8 mouse cellular contexts compared by ENCODE assay signal in the genomic region with DNA sequence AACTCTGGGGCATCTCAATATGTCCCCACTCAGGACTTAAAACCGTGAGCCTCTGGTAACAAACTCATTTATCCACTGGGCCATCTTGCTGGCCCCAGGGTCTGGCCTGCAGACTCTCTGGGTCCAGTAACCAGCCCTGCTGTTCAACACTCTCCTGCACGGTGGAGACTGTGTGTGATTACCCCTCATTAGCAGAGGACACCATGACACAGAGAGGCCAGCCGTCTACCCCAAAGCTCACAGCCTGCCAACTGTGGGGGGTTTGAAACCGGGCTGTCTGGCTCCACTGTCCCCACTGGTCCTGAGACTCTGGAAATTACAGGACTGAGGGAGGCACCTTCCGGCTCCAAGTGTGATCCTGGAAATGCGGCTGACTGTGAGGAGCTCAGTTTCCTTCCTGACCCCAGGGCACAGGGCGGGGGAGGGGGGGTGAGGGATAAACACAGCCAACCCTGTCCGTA. TPM values are rescaled to one million over a fixed set of nuclear protein-coding genes. Genes with fewer than 3 reads are reported as not detected.
DNase-seq lines count a peak whose midpoint lies in the region; ATAC-seq and TF ChIP-seq lines count a peak whose summit lies in the region.

No protein-coding gene starts in this region.

- TF ChIP-seq EP300 in stomach, postnatal 0 days (optimal IDR thresholded peaks at IDR 0.05): no peak

- H3K4me3 ChIP-seq in embryonic fibroblast, embryonic 13.5 days (ENCODE audit: insufficient read depth, low read length): peak overlapping the region; percentile 83
- peak overlapping the region; percentile 25 for H3K4me3 ChIP-seq in hindbrain, embryonic 16.5 days (ENCODE audit: low read length)
- H3K4me3 ChIP-seq in lung, adult 2 months (replicated peaks; ENCODE audit: extremely low read depth, low read depth, low read length): peak overlapping the region; percentile 12
- H3K4me3 ChIP-seq in stomach, postnatal 0 days (ENCODE audit: low read depth, low read length): peak overlapping the region; percentile 19

- TF ChIP-seq POLR2A in embryonic fibroblast, embryonic 13.5 days (IDR thresholded peaks at IDR 0.05; ENCODE audit: low read depth, low read length): no peak
- TF ChIP-seq POLR2A in lung, adult 2 months (IDR thresholded peaks at IDR 0.05; ENCODE audit: borderline replicate concordance, extremely low read depth, low read depth, low read length): peak; percentile 31; the same call in 1 of the 2 replicates

- peak; percentile 16 for DNase-seq in adrenal gland, postnatal 25 days
- peak; percentile 45 for DNase-seq in lung, adult 2 months
- DNase-seq in stomach, postnatal 0 days (ENCODE audit: low spot score): no peak
- no peak for DNase-seq in right cerebral cortex, adult 2 months (ENCODE audit: low spot score in 2 of 2)
- DNase-seq in left cerebral cortex, adult 8-10 months (ENCODE audit: low spot score in 2 of 2): no peak
- DNase-seq in thymus, postnatal 4 days: no peak

- H3K36me3 ChIP-seq in hindbrain, embryonic 16.5 days (ENCODE audit: control insufficient read depth, insufficient read depth, low read length): no peaks in the 10 kb centered on the region
- H3K36me3 ChIP-seq in stomach, postnatal 0 days (ENCODE audit: control insufficient read depth, insufficient read depth, low read length): no peaks in the 10 kb centered on the region; the same call in 1 of the 2 replicates

- no peak for TF ChIP-seq CTCF in embryonic fibroblast, embryonic 13.5 days (IDR thresholded peaks at IDR 0.05; ENCODE audit: borderline replicate concordance, insufficient read depth, low read length)
- no peak for TF ChIP-seq CTCF in lung, adult 2 months (IDR thresholded peaks at IDR 0.05; ENCODE audit: insufficient read depth, low read length)
- no peak for TF ChIP-seq CTCF in stomach, postnatal 0 days (IDR thresholded peaks at IDR 0.05; ENCODE audit: low read depth)

- no peak overlapping the region for H3K27ac ChIP-seq in embryonic fibroblast, embryonic 13.5 days (ENCODE audit: insufficient read depth, low read length)
- peak overlapping the region; percentile 23; the same call in 1 of the 2 replicates for H3K27ac ChIP-seq in hindbrain, embryonic 16.5 days (ENCODE audit: low read depth, low read length)
- H3K27ac ChIP-seq in stomach, postnatal 0 days (replicated peaks): peak overlapping the region; percentile 63

- no peaks in the 10 kb centered on the region for H3K27me3 ChIP-seq in hindbrain, embryonic 16.5 days (replicated peaks; ENCODE audit: control insufficient read depth, insufficient read depth, low read length)
- H3K27me3 ChIP-seq in stomach, postnatal 0 days (ENCODE audit: control insufficient read depth, insufficient read depth, low read length): no peaks in the 10 kb centered on the region

- 34% methylated on average over 8 of the region's 8 CpGs for WGBS in hindbrain, embryonic 16.5 days
- WGBS in lung, adult 2 months: 16% methylated on average over 8 of the region's 8 CpGs
- WGBS in stomach, postnatal 0 days: 22% methylated on average over 8 of the region's 8 CpGs

- no peak for ATAC-seq in hindbrain, embryonic 16.5 days
- no peak for ATAC-seq in stomach, postnatal 0 days (ENCODE audit: low FRiP score, low TSS enrichment)

- peak overlapping the region; percentile 84 for H3K4me2 ChIP-seq in hindbrain, embryonic 16.5 days (ENCODE audit: low read length)
- peak overlapping the region; percentile 77 for H3K4me2 ChIP-seq in stomach, postnatal 0 days (replicated peaks; ENCODE audit: low read depth)

- H3K9me3 ChIP-seq in hindbrain, embryonic 16.5 days (ENCODE audit: control insufficient read depth, low read length): no peaks in the 10 kb centered on the region
- no peaks in the 10 kb centered on the region for H3K9me3 ChIP-seq in stomach, postnatal 0 days (ENCODE audit: control insufficient read depth, low read length)

- H3K4me1 ChIP-seq in embryonic fibroblast, embryonic 13.5 days (ENCODE audit: control insufficient read depth, insufficient read depth, low read length): no peaks in the 10 kb centered on the region
- H3K4me1 ChIP-seq in hindbrain, embryonic 16.5 days (ENCODE audit: control insufficient read depth, insufficient read depth, low read depth, low read length): peaks cover 24% of the 10 kb centered on the region
- H3K4me1 ChIP-seq in lung, adult 2 months (ENCODE audit: control insufficient read depth, insufficient read depth, low read length): peaks cover 7% of the 10 kb centered on the region
- peaks cover 8% of the 10 kb centered on the region for H3K4me1 ChIP-seq in stomach, postnatal 0 days (replicated peaks; ENCODE audit: control insufficient read depth, insufficient read depth)

- H3K9ac ChIP-seq in hindbrain, embryonic 16.5 days (ENCODE audit: low read depth, low read length): peak overlapping the region; percentile 14
- H3K9ac ChIP-seq in stomach, postnatal 0 days (ENCODE audit: low read length): peak overlapping the region; percentile 50

RNA-seq across cellular contexts. Expression of gene Rilpl1, which starts 2.0 kb away (rescaled TPM):
- total RNA-seq in adrenal gland, postnatal 25 days (2021): 15.1 and 17.7 TPM in 2 replicates
- polyA plus RNA-seq in embryonic fibroblast, embryonic 13.5 days (2011; ENCODE audit: insufficient read length, low read depth, missing spikeins): 19.8 and 23.2 TPM in 2 replicates
- polyA plus RNA-seq in hindbrain, embryonic 16.5 days (2015; fragmentation: Nextera tagmentation; extraction: Ambion mirVana): 13.9 and 14.5 TPM in 2 replicates
- polyA plus RNA-seq in lung, adult 2 months (2012; rRNA removed): 24.4 and 26.0 TPM in 2 replicates
- 9.0 and 9.3 TPM in 2 replicates for polyA plus RNA-seq in stomach, postnatal 0 days (2015; fragmentation: Nextera tagmentation; extraction: Ambion mirVana)
- total RNA-seq in left cerebral cortex, adult 8-10 months (2022): 10 to 100 TPM; 51.6 to 69.0 (median 61.8) TPM

RNA-seq across cellular contexts. Expression of gene Tmed2, which starts 11.3 kb away (rescaled TPM):
- 186 and 197 TPM in 2 replicates for total RNA-seq in adrenal gland, postnatal 25 days (2021)
- 510 and 665 TPM in 2 replicates for polyA plus RNA-seq in embryonic fibroblast, embryonic 13.5 days (2011; ENCODE audit: insufficient read length, low read depth, missing spikeins)
- 342 and 347 TPM in 2 replicates for polyA plus RNA-seq in hindbrain, embryonic 16.5 days (2015; fragmentation: Nextera tagmentation; extraction: Ambion mirVana)
- polyA plus RNA-seq in lung, adult 2 months (2012; rRNA removed): 112 and 149 TPM in 2 replicates
- polyA plus RNA-seq in stomach, postnatal 0 days (2015; fragmentation: Nextera tagmentation; extraction: Ambion mirVana): 544 and 572 TPM in 2 replicates
- 100 to 1,000 TPM; 104 to 114 (median 110) TPM for total RNA-seq in left cerebral cortex, adult 8-10 months (2022)

RNA-seq across cellular contexts. Expression of gene Ddx55, which starts 23.4 kb away (rescaled TPM):
- total RNA-seq in adrenal gland, postnatal 25 days (2021): 14.8 and 15.5 TPM in 2 replicates
- 8.1 and 9.2 TPM in 2 replicates for polyA plus RNA-seq in embryonic fibroblast, embryonic 13.5 days (2011; ENCODE audit: insufficient read length, low read depth, missing spikeins)
- 25.1 TPM in 2 replicates for polyA plus RNA-seq in hindbrain, embryonic 16.5 days (2015; fragmentation: Nextera tagmentation; extraction: Ambion mirVana)
- 11.0 and 12.9 TPM in 2 replicates for polyA plus RNA-seq in lung, adult 2 months (2012; rRNA removed)
- polyA plus RNA-seq in stomach, postnatal 0 days (2015; fragmentation: Nextera tagmentation; extraction: Ambion mirVana): 5.8 and 6.1 TPM in 2 replicates
- total RNA-seq in left cerebral cortex, adult 8-10 months (2022): 10 to 100 TPM; 24.9 to 28.0 (median 27.0) TPM

RNA-seq across cellular contexts. Expression of gene Snrnp35, which starts 46.3 kb away (rescaled TPM):
- 20.7 TPM in 2 replicates for total RNA-seq in adrenal gland, postnatal 25 days (2021)
- 11.1 and 12.1 TPM in 2 replicates for polyA plus RNA-seq in embryonic fibroblast, embryonic 13.5 days (2011; ENCODE audit: insufficient read length, low read depth, missing spikeins)
- polyA plus RNA-seq in hindbrain, embryonic 16.5 days (2015; fragmentation: Nextera tagmentation; extraction: Ambion mirVana): 19.6 and 21.9 TPM in 2 replicates
- polyA plus RNA-seq in lung, adult 2 months (2012; rRNA removed): 3.0 and 4.8 TPM in 2 replicates
- polyA plus RNA-seq in stomach, postnatal 0 days (2015; fragmentation: Nextera tagmentation; extraction: Ambion mirVana): 9.1 and 10.8 TPM in 2 replicates
- 10 to 100 TPM; 19.0 to 29.8 (median 23.9) TPM for total RNA-seq in left cerebral cortex, adult 8-10 months (2022)

RNA-seq across cellular contexts. Expression of gene Eif2b1, which starts 49.7 kb away (rescaled TPM):
- total RNA-seq in adrenal gland, postnatal 25 days (2021): 42.1 and 48.3 TPM in 2 replicates
- 43.6 and 49.8 TPM in 2 replicates for polyA plus RNA-seq in embryonic fibroblast, embryonic 13.5 days (2011; ENCODE audit: insufficient read length, low read depth, missing spikeins)
- polyA plus RNA-seq in hindbrain, embryonic 16.5 days (2015; fragmentation: Nextera tagmentation; extraction: Ambion mirVana): 64.1 and 66.3 TPM in 2 replicates
- polyA plus RNA-seq in lung, adult 2 months (2012; rRNA removed): 11.8 and 18.4 TPM in 2 replicates
- 58.8 and 61.2 TPM in 2 replicates for polyA plus RNA-seq in stomach, postnatal 0 days (2015; fragmentation: Nextera tagmentation; extraction: Ambion mirVana)
- total RNA-seq in left cerebral cortex, adult 8-10 months (2022): 10 to 100 TPM; 30.2 to 38.8 (median 32.8) TPM

Comparison
In these comparisons a context has a peak if more than half of its experiments do, and no peak if none do; other contexts are left out.
1. DNase-seq: peak in adrenal gland, postnatal 25 days (single experiment) and lung, adult 2 months (single experiment); none in stomach, postnatal 0 days (single experiment), right cerebral cortex, adult 2 months (0 of 2), left cerebral cortex, adult 8-10 months (0 of 2) and thymus, postnatal 4 days (single experiment).
2. H3K4me3 ChIP-seq: peak in every context shown above with its lines; median percentile 83 in embryonic fibroblast, embryonic 13.5 days; 25 in hindbrain, embryonic 16.5 days; 19 in stomach, postnatal 0 days; 12 in lung, adult 2 months.